Mouse (Mus musculus) forebrain, embryonic 14.5 days (tissue): ENCODE data around the gene Fkbpl. TPM values are rescaled to one million over a fixed set of nuclear protein-coding genes. Genes with fewer than 3 reads are reported as not detected.

Experiments
- ATAC-seq: fragments of 200-750 bp; cut with Nextera tagmentation; 2 replicates; pipeline ENCODE4 v1.8.0; 2017; ENCODE audit warnings: mild to moderate bottlenecking, moderate library complexity
- DNase-seq: peaks from one replicate; pipeline ENCODE4 v3.0.0-alpha.2; 2015; ENCODE audit warnings: low spot score
- H3K27ac ChIP-seq: fragments of 300-500 bp; sonication (generic); 2 replicates; pipeline ENCODE4 v1.5.1; 2014; ENCODE audit warnings: low read depth, mild to moderate bottlenecking, control low read depth, low read length, moderate library complexity
- H3K27me3 ChIP-seq: fragments of 300-500 bp; sonication (generic); replicated peaks from 2 replicates; pipeline ENCODE4 v1.6.1; 2014; ENCODE audit warnings: low read length, control low read depth, mixed read lengths; ENCODE audit not compliant: control insufficient read depth, insufficient read depth
- H3K36me3 ChIP-seq: fragments of 300-500 bp; sonication (generic); 2 replicates; pipeline ENCODE4 v1.6.1; 2014; ENCODE audit warnings: low read length, control low read depth; ENCODE audit not compliant: control insufficient read depth, insufficient read depth
- H3K4me1 ChIP-seq: fragments of 300-500 bp; sonication (generic); 2 replicates; pipeline ENCODE4 v1.6.1; 2014; ENCODE audit warnings: antibody characterized with exemption, low read length, control low read depth; ENCODE audit not compliant: control insufficient read depth, insufficient read depth
- H3K4me2 ChIP-seq: fragments of 300-500 bp; sonication (generic); 2 replicates; pipeline ENCODE4 v1.6.1; 2014; ENCODE audit warnings: mild to moderate bottlenecking, control low read depth, low read length
- H3K4me3 ChIP-seq: fragments of 300-500 bp; sonication (generic); 2 replicates; pipeline ENCODE4 v1.5.1; 2014; ENCODE audit warnings: low read depth, low read length, control low read depth
- H3K9ac ChIP-seq: fragments of 300-500 bp; sonication (generic); 2 replicates; pipeline ENCODE4 v1.6.1; 2014; ENCODE audit warnings: mild to moderate bottlenecking, low read length, control low read depth, moderate library complexity
- H3K9me3 ChIP-seq: fragments of 300-500 bp; sonication (generic); replicated peaks from 2 replicates; pipeline ENCODE4 v1.6.1; 2016; ENCODE audit warnings: low read length, control low read depth, mixed read lengths; ENCODE audit not compliant: control insufficient read depth
- WGBS: fragments of 180-500 bp; shearing (Covaris S2); extraction: QIAGEN DNeasy Blood & Tissue Kit; methylation state at CpG from one replicate; pipeline ENCODE4 v1.1.7; 2014; 5-methylcytosine and 5-hydroxymethylcytosine counted together
- polyA plus RNA-seq: library from polyadenylated mRNA; unstranded; fragments of >200 nt; fragmentation: Nextera tagmentation; extraction: Ambion mirVana; gene quantifications from 2 replicates; pipeline ENCODE4 v1.2.1, GENCODE M21; 2014

The Fkbpl gene
- polyA plus RNA-seq, 1 experiment from 2014 or later: 12.6 TPM

DNA sequence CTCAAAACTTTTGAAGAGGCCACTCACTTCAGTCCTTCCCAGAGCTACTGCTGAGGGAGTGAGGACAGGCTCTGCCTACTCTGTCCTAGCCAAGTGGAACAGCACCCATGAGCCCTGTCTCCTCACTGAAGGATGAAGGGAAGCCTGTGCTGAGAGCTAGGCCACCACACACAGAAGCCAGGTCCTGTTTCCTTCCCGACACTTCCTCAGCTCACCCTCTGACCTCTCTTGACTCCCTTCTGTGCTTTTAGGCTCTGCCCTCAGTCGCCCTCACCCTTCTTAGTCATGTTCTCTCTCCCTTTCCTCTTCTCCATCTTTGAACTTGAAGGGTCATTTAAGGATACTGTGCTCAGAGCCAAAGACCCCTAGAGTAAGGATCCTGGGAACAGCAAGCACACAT lies 12.7 kb downstream of the Fkbpl start:
- H3K4me2 ChIP-seq: no peak overlapping the region
- H3K4me1 ChIP-seq: no peaks in the 10 kb centered on the region; the same call in 1 of the 2 replicates
- ATAC-seq (no peak), DNase-seq (no peak)
- H3K9me3 ChIP-seq: no peaks in the 10 kb centered on the region
- 40% methylated on average over 2 of the region's 2 CpGs for WGBS
- H3K9ac ChIP-seq: no peak overlapping the region
- no peak overlapping the region for H3K27ac ChIP-seq
- peaks cover 19% of the 10 kb centered on the region; the same call in 1 of the 2 replicates for H3K27me3 ChIP-seq
- H3K36me3 ChIP-seq: peaks cover 29% of the 10 kb centered on the region
- no peak overlapping the region for H3K4me3 ChIP-seq

DNA sequence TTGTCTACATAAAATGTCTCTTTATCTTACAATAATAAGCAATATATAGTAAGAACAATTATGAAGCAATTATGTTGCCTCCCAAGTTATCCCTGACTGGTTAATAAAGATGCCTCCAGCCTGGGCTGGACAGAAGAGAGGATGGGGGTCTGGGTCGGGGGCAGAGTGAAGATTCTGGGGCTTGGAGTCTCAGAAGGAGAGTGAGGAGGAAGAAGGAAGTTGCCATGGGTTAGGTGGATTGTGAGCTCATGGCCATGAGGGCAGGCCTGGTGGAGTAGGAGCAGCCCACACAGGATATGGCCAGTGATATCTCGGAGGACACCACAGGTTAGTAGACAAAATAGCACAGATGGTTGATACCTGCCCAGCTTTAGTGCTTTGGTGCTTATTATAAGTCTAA lies 13.6 kb downstream of the Fkbpl start:
- 83% methylated on average over 2 of the region's 2 CpGs for WGBS
- Histone ChIP-seq H3K4me2 (no peak overlapping the region), H3K36me3 (peaks cover 20% of the 10 kb centered on the region), H3K4me3 (no peak overlapping the region), H3K4me1 (no peaks in the 10 kb centered on the region; the same call in 1 of the 2 replicates), H3K27me3 (peaks cover 19% of the 10 kb centered on the region; the same call in 1 of the 2 replicates), H3K9ac (no peak overlapping the region), H3K27ac (no peak overlapping the region), H3K9me3 (no peaks in the 10 kb centered on the region)
- DNase-seq (no peak), ATAC-seq (no peak)

DNA sequence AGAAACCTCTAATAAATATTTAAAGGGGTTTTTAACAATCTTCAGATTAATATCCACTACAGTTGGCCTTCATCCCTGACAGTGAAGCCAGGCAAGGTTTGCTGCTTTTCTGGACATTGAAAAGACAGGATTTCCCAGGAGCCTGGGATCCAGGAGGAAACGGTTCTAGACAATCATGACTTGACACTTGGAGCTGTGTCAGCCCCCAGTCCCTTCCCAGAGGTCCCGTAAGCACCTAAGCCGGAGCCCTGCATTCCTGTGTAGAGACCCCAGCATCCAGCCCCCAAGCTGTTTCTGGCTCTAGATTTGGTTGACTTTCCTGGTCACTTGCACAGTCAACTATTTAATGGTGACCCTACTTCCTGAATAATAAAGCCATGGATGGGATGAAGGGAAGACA lies 14.0 kb downstream of the Fkbpl start:
- no peak overlapping the region for H3K4me3 ChIP-seq
- peaks cover 16% of the 10 kb centered on the region for H3K36me3 ChIP-seq
- no peak overlapping the region for H3K9ac ChIP-seq
- ATAC-seq: no peak
- no peak for DNase-seq
- no peaks in the 10 kb centered on the region for H3K9me3 ChIP-seq
- no peaks in the 10 kb centered on the region; the same call in 1 of the 2 replicates for H3K4me1 ChIP-seq
- no peak overlapping the region for H3K4me2 ChIP-seq
- H3K27me3 ChIP-seq: peaks cover 19% of the 10 kb centered on the region; the same call in 1 of the 2 replicates
- WGBS: 87% methylated on average over 3 of the region's 3 CpGs
- no peak overlapping the region for H3K27ac ChIP-seq

DNA sequence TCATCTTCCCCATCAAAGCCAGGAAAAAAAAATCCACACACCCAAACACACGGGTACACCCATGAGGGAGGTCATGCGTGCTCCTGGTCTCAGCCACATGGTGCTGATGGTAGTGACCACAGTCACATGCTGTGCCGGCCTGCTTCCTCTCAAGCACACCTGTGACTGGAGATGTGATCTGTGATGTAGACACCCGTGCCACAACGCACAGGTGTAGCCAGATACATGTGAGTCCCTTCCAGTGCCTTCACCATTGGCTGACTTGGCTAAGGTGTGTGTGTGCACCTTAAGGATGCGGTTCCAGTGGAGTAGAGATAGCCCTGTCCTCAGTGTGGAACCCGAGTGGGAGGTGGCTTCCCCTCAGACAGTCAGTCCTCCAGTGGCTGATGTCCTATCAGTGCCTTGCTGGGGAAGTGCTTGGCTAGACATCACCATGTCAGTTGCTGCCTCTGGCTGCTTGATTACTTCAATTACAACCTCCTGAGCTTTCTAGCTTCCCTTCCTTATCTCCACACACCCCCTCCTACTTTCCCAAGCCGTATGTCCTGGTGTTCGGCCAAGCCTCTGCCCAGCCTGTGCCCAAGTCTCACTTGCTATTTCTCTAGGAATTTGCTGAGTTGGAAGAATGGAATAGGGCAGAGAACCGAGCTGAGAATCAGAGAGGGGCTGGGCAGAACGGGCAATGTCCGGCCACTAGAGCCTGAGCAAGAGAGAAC lies 14.8 kb downstream of the Fkbpl start:
- H3K4me1 ChIP-seq: no peaks in the 10 kb centered on the region; the same call in 1 of the 2 replicates
- H3K4me3 ChIP-seq: no peak overlapping the region
- peaks cover 9% of the 10 kb centered on the region; the same call in 1 of the 2 replicates for H3K36me3 ChIP-seq
- ATAC-seq: no peak
- H3K9ac ChIP-seq: no peak overlapping the region
- H3K4me2 ChIP-seq: no peak overlapping the region
- peaks cover 19% of the 10 kb centered on the region; the same call in 1 of the 2 replicates for H3K27me3 ChIP-seq
- no peaks in the 10 kb centered on the region for H3K9me3 ChIP-seq
- DNase-seq: no peak
- 72% methylated on average over 12 of the region's 12 CpGs for WGBS
- H3K27ac ChIP-seq: no peak overlapping the region

DNA sequence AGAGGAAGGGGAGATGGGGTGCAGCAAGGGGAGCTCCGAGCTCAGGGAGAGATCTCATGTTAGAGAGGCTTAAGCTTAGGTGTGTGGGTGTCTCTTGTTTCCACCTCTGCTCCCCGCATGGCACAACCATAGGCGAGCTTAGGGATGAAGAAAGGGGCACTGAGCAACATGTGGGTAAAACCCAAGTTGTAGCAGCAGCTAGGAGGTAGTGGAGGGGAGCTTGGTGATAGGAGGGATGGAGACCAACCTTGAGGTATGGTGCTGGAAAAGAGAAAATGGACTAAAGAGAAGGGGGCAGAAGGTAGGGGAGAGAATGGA lies 15.3 kb downstream of the Fkbpl start:
- no peaks in the 10 kb centered on the region; the same call in 1 of the 2 replicates for H3K4me1 ChIP-seq
- no peak overlapping the region for H3K4me2 ChIP-seq
- no peak for ATAC-seq
- no peaks in the 10 kb centered on the region for H3K9me3 ChIP-seq
- H3K9ac ChIP-seq: no peak overlapping the region
- H3K27me3 ChIP-seq: peaks cover 19% of the 10 kb centered on the region; the same call in 1 of the 2 replicates
- H3K4me3 ChIP-seq: no peak overlapping the region
- 75% methylated on average over 3 of the region's 3 CpGs for WGBS
- H3K36me3 ChIP-seq: peaks cover 4% of the 10 kb centered on the region; the same call in 1 of the 2 replicates
- no peak overlapping the region for H3K27ac ChIP-seq
- no peak for DNase-seq

DNA sequence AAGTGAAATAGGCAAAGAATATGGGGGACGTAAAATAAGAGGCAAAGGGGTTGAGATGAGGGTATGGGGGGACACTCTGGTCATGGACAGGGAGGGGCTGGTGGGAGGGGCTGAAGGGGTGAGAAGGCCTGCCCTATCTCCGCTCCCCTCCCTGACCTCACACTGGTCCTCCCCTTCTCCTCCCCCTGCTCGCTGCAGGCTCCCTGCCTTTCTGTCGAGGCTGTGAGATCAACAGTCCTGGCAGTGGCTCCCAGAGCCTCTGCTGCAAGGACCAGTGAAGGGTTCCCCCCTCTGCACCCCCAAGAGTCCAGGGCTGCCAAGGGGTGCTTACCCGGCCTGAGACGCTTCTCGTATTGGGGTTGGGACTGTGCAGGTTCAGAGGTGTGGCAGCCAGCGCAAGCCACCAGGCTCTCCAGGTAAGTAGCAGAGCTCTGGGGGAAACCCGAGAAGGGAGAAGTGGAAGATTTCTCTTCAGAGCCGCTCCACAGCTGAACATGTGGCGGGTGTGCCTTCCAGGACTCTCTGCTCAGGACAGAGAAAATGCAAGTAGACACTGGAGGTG lies 15.8 kb downstream of the Fkbpl start:
- peaks cover 19% of the 10 kb centered on the region; the same call in 1 of the 2 replicates for H3K27me3 ChIP-seq
- no peaks in the 10 kb centered on the region for H3K36me3 ChIP-seq
- no peaks in the 10 kb centered on the region; the same call in 1 of the 2 replicates for H3K4me1 ChIP-seq
- no peak overlapping the region for H3K4me3 ChIP-seq
- ATAC-seq (no peak), DNase-seq (no peak)
- H3K4me2 ChIP-seq: no peak overlapping the region
- no peaks in the 10 kb centered on the region for H3K9me3 ChIP-seq
- 39% methylated on average over 11 of the region's 11 CpGs for WGBS
- H3K9ac ChIP-seq: no peak overlapping the region
- no peak overlapping the region for H3K27ac ChIP-seq

DNA sequence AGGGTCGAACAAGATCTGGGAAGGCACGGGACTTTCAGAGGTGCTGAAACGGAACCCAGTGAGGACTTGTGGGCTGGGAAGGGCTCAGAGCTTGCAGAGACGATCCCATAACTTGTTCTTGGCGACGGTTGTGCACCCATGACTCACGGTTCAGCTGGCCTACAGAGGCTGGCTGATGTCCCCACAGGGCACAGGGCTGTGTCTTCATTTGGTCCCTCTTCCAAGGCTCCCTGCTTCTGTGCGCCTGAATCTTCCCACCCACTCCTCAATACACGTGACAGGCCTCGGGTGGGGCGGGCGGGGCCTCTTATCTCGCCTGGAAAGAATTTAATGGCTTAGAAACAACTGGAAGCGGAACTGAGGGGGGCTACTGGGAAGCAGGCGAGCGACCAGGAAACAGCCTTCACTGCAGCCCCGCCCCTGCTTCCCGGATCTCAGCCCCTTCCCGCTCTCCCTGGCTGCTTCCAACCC lies 16.6 kb downstream of the Fkbpl start:
- Histone ChIP-seq H3K27ac (no peak overlapping the region), H3K36me3 (no peaks in the 10 kb centered on the region), H3K27me3 (peaks cover 19% of the 10 kb centered on the region; the same call in 1 of the 2 replicates), H3K9me3 (no peaks in the 10 kb centered on the region), H3K4me3 (no peak overlapping the region; the same call in 1 of the 2 replicates), H3K4me2 (no peak overlapping the region; the same call in none of the 2 replicates), H3K9ac (no peak overlapping the region), H3K4me1 (no peaks in the 10 kb centered on the region; the same call in 1 of the 2 replicates)
- DNase-seq (no peak), ATAC-seq (no peak)
- WGBS: 9% methylated on average over 19 of the region's 19 CpGs

DNA sequence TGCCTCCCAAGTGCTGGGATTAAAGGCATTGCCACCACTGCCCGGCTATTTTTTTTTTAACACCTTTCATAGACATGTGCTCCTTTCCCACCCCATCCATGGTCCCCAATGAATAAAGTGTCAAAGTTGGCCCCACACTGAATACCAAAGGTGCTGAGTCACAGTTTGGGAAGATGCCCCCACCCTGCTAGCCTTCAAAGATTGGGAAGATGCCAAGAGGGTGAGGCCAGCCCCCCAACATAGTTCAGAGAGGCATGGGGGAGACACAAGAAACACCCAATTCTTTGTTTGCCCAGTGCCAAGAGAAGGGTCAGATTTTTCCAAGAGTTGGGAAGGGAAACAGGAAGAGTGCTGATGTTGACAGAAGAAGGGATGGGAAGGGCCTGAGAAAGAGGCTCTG lies 17.9 kb downstream of the Fkbpl start:
- no peaks in the 10 kb centered on the region for H3K36me3 ChIP-seq
- no peak overlapping the region for H3K27ac ChIP-seq
- no peaks in the 10 kb centered on the region; the same call in 1 of the 2 replicates for H3K4me1 ChIP-seq
- ATAC-seq (no peak), DNase-seq (no peak)
- H3K9me3 ChIP-seq: no peaks in the 10 kb centered on the region
- peaks cover 19% of the 10 kb centered on the region; the same call in 1 of the 2 replicates for H3K27me3 ChIP-seq
- WGBS: 82% methylated on average over 1 of the region's 1 CpGs
- no peak overlapping the region for H3K9ac ChIP-seq
- H3K4me3 ChIP-seq: no peak overlapping the region
- H3K4me2 ChIP-seq: no peak overlapping the region

DNA sequence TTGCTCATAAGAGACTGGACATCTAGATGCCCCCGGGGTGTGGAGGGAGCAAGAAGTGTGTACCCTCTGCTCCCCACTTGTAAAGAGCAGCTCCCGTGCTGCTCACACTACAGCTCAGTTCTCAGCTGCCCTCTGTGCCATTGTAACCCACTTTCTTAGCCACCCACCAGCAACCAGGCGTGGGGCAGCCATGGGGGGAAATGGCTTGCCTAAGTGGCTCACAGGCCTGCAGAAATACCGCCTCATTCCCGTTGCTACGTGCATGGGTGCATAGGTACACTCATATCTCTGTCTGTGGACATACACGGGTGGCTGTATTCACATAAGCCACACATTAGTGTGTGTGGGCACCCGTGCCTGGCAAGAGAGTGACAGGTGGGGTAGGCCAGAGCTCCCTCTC lies 18.4 kb downstream of the Fkbpl start:
- DNase-seq (no peak), ATAC-seq (no peak)
- Histone ChIP-seq H3K27ac (no peak overlapping the region), H3K9me3 (no peaks in the 10 kb centered on the region), H3K4me2 (no peak overlapping the region), H3K27me3 (peaks cover 19% of the 10 kb centered on the region; the same call in 1 of the 2 replicates), H3K4me1 (no peaks in the 10 kb centered on the region; the same call in 1 of the 2 replicates), H3K4me3 (no peak overlapping the region), H3K9ac (no peak overlapping the region), H3K36me3 (no peaks in the 10 kb centered on the region)
- 84% methylated on average over 8 of the region's 8 CpGs for WGBS
